Mouse (Mus musculus): ENCODE measurements around the gene Dr1.
"Not testable (repeated sequence)": the region's sequence is repeated elsewhere in the genome, so short reads cannot be mapped to it uniquely, and the experiment has no call there.

Gene Dr1

GRCm38 (mm10) chr5:108268127-108269062, at the start of gene Dr1:
Dr1 (plus strand) TSS chr5:108268897.
- peak; percentile 83 for DNase-seq

DNA sequence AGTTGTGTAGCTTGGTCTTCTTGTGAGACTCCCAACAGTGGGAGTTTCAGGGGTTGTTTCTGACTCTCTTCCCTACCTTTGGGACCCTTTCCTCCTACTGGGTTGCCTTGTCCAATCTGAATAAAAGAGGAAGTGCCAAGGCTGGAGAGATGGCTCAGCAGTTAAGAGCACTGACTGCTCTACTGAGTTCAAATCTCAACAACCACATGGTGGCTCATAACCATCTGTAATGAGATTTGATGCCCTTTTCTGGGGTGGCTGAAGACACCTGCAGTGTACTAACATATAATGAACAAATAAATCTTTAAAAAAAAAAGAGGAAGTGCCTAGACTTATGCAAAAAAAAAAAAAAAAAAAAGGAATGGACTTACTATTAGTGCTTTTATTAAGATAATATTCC, 44.6 kb upstream of the Dr1 start:
- no peak for DNase-seq

DNA sequence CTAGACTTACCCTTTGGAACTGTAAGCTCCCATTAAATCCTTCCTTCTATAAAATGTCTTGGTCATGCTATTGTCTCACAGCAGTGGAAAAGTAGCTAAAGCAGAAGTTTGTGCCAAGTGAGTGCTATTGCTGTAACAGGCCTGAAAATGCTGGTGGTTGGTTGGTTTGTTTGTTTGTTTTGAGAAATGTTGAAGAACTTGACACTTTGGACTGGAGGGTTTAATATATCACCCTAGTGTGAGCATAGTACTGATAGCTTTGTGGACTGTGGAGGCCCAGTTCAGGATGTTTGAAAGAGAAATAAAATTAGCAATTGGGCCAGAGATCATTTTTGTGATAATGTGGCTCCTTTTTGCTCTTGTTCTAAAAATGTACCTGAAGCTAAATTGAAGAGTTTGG, 42.5 kb upstream of the Dr1 start:
- DNase-seq: no peak

DNA sequence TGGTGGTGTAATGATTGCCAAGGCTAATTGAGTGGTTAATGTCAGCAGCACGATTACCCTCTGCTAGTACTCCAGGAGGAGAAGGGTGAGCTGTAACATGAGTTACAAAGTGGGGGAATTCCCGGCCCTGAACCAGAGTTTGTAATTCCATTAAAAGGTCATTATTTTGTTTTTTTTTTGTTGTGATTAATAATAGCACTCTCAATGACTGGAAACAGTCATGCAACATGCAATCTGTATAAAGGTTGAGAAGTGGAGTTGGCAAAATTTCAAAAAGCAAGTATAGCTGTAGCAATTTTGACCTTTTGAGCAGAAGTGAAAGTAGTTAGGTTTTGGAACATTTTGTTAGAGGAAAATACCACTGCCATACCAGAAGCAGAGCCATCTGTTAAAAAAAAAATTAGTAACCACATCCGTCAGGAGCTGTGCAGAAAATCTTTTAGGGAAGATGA, 22.4 kb upstream of the Dr1 start:
- no peak for DNase-seq

DNA sequence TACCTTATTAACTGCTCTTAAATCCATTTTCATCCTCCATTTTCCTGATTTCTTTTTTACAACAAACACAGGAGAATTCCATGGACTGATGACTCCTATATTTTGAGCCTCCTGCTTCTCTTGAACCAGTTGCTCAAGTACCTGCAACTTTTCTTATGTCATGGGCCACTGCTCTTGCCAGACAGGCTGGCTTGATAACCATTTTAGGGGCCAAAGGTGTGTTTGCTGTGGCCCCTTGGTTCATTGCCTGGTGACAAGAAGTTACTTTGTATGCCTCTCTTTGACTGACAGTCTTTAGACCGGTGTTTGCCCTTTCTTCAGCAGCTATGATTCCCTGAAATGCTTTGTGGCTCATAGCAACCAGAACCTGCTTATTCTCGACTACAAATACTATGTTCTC, 18.7 kb upstream of the Dr1 start:
- DNase-seq: no peak

DNA sequence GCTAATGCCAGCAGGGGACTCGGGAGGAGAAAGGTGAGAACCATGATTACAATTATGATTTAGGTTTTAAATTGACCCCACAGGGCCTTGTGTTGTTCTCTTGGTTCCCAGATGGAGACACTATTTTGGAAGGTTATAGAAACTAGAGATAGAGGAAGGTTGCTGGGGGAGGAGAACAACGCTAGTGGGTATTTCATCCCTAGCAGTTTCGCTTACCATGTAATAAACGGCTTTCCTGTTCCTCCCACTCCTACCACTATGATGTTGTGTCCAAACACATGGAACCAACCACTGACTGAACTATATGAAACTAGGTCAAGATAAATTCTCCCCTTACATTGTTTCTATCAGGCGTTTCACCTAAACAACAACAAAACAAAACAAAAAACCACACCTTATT, 13.4 kb upstream of the Dr1 start:
- DNase-seq: no peak

GRCm38 (mm10) chr5:108262722-108263121, 6.0 kb upstream of the Dr1 start:
- peak; percentile 33 for DNase-seq

DNA sequence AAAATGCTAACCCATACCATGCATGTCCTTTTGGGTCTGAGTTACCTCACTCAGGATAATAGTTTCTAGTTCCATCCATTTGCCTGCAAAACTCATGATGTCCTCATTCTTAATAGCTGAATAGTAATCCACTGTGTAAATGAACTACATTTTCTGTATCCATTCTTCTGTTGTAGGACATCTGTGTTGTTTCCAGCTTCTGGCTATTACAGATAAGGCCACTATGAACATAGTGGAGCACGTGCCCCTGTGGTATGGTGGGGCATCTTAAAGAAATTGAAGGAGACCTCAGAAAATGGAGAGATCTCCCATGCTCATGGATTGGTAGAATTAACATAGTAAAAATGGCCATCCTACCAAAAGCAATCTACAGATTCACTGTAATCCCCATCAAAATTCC, 4.9 kb upstream of the Dr1 start:
- not testable (repeated sequence) for DNase-seq

- no peak for DNase-seq
Observed at GRCm38 (mm10) chr5:108266990-108267389, 1.7 kb upstream of the Dr1 start.

GRCm38 (mm10) chr5:108269063-108269810, 540 bp downstream of the Dr1 start:
- DNase-seq: no peak

GRCm38 (mm10) chr5:108269811-108270151, 1.1 kb downstream of the Dr1 start:
- no peak for DNase-seq

GRCm38 (mm10) chr5:108270415-108270814, 1.7 kb downstream of the Dr1 start:
- no peak for DNase-seq

GRCm38 (mm10) chr5:108271345-108271744, 2.6 kb downstream of the Dr1 start:
- DNase-seq: not testable (repeated sequence)

GRCm38 (mm10) chr5:108286957-108287356, 18.3 kb downstream of the Dr1 start:
- DNase-seq: no peak

- DNase-seq: no peak
Observed at GRCm38 (mm10) chr5:108301567-108301966, 32.9 kb downstream of the Dr1 start.

DNA sequence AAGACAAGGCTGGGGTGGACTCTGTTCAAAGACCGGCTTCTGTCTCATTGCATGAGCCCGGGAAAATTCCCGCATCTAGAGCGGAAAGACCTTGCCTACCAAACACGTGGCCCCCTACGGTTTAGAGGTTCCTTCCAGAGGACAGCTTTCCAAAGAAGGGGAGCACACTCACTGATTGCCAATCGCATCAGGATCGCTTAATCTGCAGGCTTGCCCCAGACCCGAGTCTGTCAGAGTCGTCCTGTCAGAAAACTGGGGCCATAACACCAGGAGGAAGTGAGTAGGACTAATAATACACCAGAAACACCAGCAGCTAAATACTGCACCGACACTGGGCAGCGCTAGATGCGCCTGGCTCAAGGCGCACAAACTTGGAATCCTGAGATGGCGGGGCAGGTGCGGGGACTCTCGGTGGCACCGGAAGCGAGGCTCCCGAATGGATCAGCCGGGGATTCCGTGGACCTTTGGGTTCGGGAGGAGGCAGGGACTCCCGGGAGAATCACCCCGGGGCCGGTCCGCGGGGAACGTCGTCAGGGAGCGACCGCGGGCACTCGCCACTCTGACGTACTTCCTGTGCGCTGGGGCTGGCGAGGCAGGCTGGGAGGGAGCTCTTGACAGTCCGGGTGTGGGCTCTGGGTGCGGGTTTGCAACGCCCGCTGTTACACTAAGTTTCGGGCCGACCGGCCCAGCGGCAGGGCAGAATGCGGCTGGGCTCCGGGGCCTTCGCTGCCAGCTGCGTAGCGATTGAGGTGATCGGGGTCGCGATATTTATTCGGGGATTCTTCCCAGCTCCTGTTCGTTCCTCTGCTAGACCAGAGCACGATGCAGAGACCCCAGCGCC, 43.7 kb downstream of the Dr1 start, which contains the start of gene Pigg:
TSS of gene Pigg (plus strand) at position 386 of the 841 bp plus-strand sequence.
- DNase-seq: peak; percentile 87

DNA sequence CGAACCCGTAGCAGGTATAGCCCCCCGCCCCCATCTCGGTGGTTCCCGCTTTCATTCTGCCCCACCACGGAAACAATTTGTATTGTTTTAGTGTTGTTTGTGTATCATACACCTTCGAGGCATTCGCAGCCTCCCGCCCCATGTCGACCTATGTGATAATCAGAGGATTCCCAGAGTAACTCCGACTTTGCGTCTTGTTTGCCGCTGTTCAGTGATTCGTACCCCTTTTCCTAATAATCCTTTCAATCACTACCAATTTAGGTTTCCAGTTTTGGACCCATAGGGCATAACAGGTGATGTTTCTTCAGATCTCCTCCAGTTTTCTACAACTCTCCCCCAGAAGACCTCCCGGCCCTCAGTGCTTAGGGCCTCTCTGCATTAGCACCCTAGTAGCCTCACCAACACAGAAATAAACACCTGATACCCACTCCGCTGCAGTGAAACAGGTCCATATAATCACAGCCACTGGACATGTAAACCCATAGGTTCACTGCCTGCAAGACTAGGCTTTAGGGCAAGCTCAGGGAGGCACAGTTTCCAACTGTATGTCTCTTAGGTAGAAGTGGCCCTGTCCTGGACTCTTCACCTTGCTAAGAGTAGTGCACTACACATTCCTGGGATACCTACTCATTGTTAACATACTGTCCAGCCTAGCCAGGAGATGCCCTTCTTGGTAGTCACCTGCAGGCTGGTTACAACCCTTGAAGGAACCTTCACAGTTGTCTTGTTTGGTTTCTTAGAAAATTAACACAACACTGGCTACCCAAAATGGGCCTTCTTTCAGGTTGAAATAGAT, 44.6 kb downstream of the Dr1 start:
- no peak for DNase-seq

Measured in cerebellum, adult 11 months (tissue).